9 mouse cellular contexts compared by ENCODE assay signal in the genomic region with DNA sequence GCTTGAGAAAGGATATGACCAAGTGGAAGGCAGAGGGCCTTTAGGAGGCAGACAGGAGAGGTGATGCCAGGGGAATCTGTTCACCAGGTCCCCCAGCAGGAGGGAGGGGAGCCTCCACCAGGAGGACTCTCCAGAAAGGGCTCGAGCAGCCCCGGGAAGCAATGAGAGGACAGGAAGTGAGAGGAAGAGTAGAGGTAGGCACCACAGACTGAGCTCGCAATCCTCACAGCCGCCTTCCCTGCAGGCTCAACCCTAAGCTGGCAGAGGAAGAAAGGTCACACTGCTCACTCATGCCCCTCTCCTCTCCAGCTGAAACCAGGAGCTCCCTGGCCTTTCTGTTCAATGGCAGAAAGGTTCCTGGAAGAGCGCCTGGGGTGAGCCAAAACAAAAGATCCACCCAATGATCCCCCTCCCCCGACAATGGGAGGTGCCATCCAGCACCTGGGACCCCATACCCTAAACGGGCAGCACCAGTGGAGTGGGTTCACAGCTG. TPM values are rescaled to one million over a fixed set of nuclear protein-coding genes. Genes with fewer than 3 reads are reported as not detected.
A peak's percentile ranks its signal among the peaks of the same experiment; 100 is the strongest.
DNase-seq lines count a peak whose midpoint lies in the region; ATAC-seq lines count a peak whose summit lies in the region.
"Had no signal": no experiment of that assay in that cellular context is flagged by ENCODE, and none has a peak within 500 bp of the region (broad histone marks: within the 10 kb centered on the region; RNA-seq: fewer than 3 reads in every experiment).

No protein-coding gene starts in this region.

- peaks cover 20 to 43% of the 10 kb centered on the region in 2 experiments; a peak in 3 of 4 replicates for H3K4me1 ChIP-seq in heart, embryonic 14.5 days (ENCODE audit: control insufficient read depth in 2 of 2, insufficient read depth in 2 of 2, low read length in 2 of 2)
- H3K4me1 ChIP-seq in midbrain, embryonic 12.5 days = peaks cover 62% of the 10 kb centered on the region

- WGBS in heart, embryonic 14.5 days = 17% methylated on average over 7 of the region's 7 CpGs
- WGBS in midbrain, embryonic 12.5 days = 4% methylated on average over 7 of the region's 7 CpGs

- H3K4me2 ChIP-seq in heart, embryonic 14.5 days (ENCODE audit: low read length) = peak overlapping the region; percentile 64
- no peak overlapping the region for H3K4me2 ChIP-seq in midbrain, embryonic 12.5 days (replicated peaks)

- ATAC-seq in heart, embryonic 14.5 days (ENCODE audit: insufficient number of reproducible peaks, insufficient read depth, low FRiP score, low read depth) = no peak
- 0 out of 2 replicates have a peak, but pooled peaks have one; percentile 13 for ATAC-seq in erythroblast, adult 5-6 weeks (replicated peaks; ENCODE audit: low FRiP score, poor library complexity, severe bottlenecking)
- no peak for ATAC-seq in midbrain, embryonic 12.5 days (ENCODE audit: low FRiP score, low read depth)
- no peak; the same call in 1 of the 2 replicates for ATAC-seq in megakaryocyte progenitor cell, adult 5-6 weeks (replicated peaks; ENCODE audit: poor library complexity)

- peaks cover 85% of the 10 kb centered on the region for H3K27me3 ChIP-seq in heart, embryonic 14.5 days (ENCODE audit: control insufficient read depth, insufficient read depth, low read length)
- peaks cover 100% of the 10 kb centered on the region for H3K27me3 ChIP-seq in midbrain, embryonic 12.5 days

- DNase-seq in heart, postnatal 25 days (ENCODE audit: low spot score) = no peak
- peak; percentile 51 for DNase-seq in ES-CJ7 (ENCODE audit: low read depth, low spot score)
- DNase-seq in right cerebral cortex, postnatal 4 days = no peak
- no peak for DNase-seq in frontal cortex, adult 2 months (ENCODE audit: extremely low spot score in 1 of 2, low spot score in 1 of 2)

- H3K4me3 ChIP-seq in heart, embryonic 14.5 days (ENCODE audit: control insufficient read depth in 1 of 2, insufficient read depth in 1 of 2, low read depth in 1 of 2, low read length in 2 of 2) = peak overlapping the region in 1 of 2 experiments; percentile 3; a peak in 1 of 4 replicates
- 0 out of 2 replicates have a peak overlapping the region, but pooled peaks have one; percentile 5 for H3K4me3 ChIP-seq in midbrain, embryonic 12.5 days

- H3K27ac ChIP-seq in heart, embryonic 14.5 days (replicated peaks in 1 of 2; ENCODE audit: control insufficient read depth in 1 of 2, insufficient read depth in 1 of 2, low read depth in 2 of 2, low read length in 2 of 2) = peak overlapping the region; percentile 69 to 81
- H3K27ac ChIP-seq in midbrain, embryonic 12.5 days (replicated peaks) = 0 out of 2 replicates have a peak overlapping the region, but pooled peaks have one; percentile 22

- intact Hi-C loops in heart, postnatal 25 days (cut with DNase I) = no loop called here

- peak overlapping the region; percentile 52; the same call in 1 of the 2 replicates for H3K9ac ChIP-seq in heart, embryonic 14.5 days (ENCODE audit: low read length)
- 0 out of 2 replicates have a peak overlapping the region, but pooled peaks have one; percentile 24 for H3K9ac ChIP-seq in midbrain, embryonic 12.5 days (replicated peaks)

- no peaks in the 10 kb centered on the region for H3K9me3 ChIP-seq in heart, embryonic 14.5 days (ENCODE audit: control insufficient read depth, low read length)
- no peaks in the 10 kb centered on the region for H3K9me3 ChIP-seq in midbrain, embryonic 12.5 days
- H3K9me3 ChIP-seq: G1E had no signal

- no peaks in the 10 kb centered on the region for H3K36me3 ChIP-seq in heart, embryonic 14.5 days (ENCODE audit: control insufficient read depth, insufficient read depth, low read length)
- H3K36me3 ChIP-seq in midbrain, embryonic 12.5 days = no peaks in the 10 kb centered on the region

RNA-seq across cellular contexts. Expression of gene Nfix, which starts 24.5 kb away (rescaled TPM):
- polyA plus RNA-seq in heart, embryonic 14.5 days (2014; fragmentation: Nextera tagmentation; extraction: Ambion mirVana) = 16.3 and 16.8 TPM in 2 replicates
- total RNA-seq in heart, postnatal 25 days (2021) = 100 to 1,000 TPM; 287 to 311 TPM
- 19.0 and 24.5 TPM in 2 replicates for total RNA-seq in erythroblast, adult 5-6 weeks (2015; ENCODE audit: low replicate concordance)
- 7.9 and 14.1 TPM in 2 replicates for total RNA-seq in erythroblast, adult 5-6 weeks (2017; ENCODE audit: low replicate concordance)
- polyA plus RNA-seq in midbrain, embryonic 12.5 days (2016; fragmentation: Nextera tagmentation; extraction: Ambion mirVana) = 6.6 and 8.5 TPM in 2 replicates
- 44.4 and 46.9 TPM in 2 replicates for total RNA-seq in megakaryocyte progenitor cell, adult 5-6 weeks (2015)
- total RNA-seq in megakaryocyte progenitor cell, adult 5-6 weeks (2017) = 12.0 and 15.7 TPM in 2 replicates
- 51.3 and 61.3 TPM in 2 replicates for polyA plus RNA-seq in frontal cortex, adult 2 months (2012; rRNA removed)

RNA-seq across cellular contexts. Expression of gene Dand5, which starts 47.0 kb away (rescaled TPM):
- polyA plus RNA-seq in heart, embryonic 14.5 days (2014; fragmentation: Nextera tagmentation; extraction: Ambion mirVana) = 5.9 and 6.6 TPM in 2 replicates
- total RNA-seq in heart, postnatal 25 days (2021) = 10 to 100 TPM in 1 of 2 experiments, 1 to 10 TPM in 1; 9.6 to 10.3 TPM
- total RNA-seq in erythroblast, adult 5-6 weeks (2015; ENCODE audit: low replicate concordance) = 2.3 TPM in 1 of 2 replicates, not detected in the other
- 2.3 and 3.9 TPM in 2 replicates for total RNA-seq in erythroblast, adult 5-6 weeks (2017; ENCODE audit: low replicate concordance)
- 5.0 and 6.1 TPM in 2 replicates for polyA plus RNA-seq in midbrain, embryonic 12.5 days (2016; fragmentation: Nextera tagmentation; extraction: Ambion mirVana)
- total RNA-seq in megakaryocyte progenitor cell, adult 5-6 weeks (2015) = 2.2 and 2.4 TPM in 2 replicates
- 1.7 and 4.0 TPM in 2 replicates for total RNA-seq in megakaryocyte progenitor cell, adult 5-6 weeks (2017)
- polyA plus RNA-seq in frontal cortex, adult 2 months (2012; rRNA removed) = 14.6 and 15.5 TPM in 2 replicates

RNA-seq across cellular contexts. Expression of gene G430095P16Rik, which starts 52.9 kb away (rescaled TPM):
- 5.2 and 5.9 TPM in 2 replicates for polyA plus RNA-seq in heart, embryonic 14.5 days (2014; fragmentation: Nextera tagmentation; extraction: Ambion mirVana)
- under 1 TPM in 1 of 2 experiments, not detected in 1; 0.39 TPM for total RNA-seq in heart, postnatal 25 days (2021)
- total RNA-seq in erythroblast, adult 5-6 weeks (2015; ENCODE audit: low replicate concordance) = 7.9 and 18.1 TPM in 2 replicates
- 3.6 and 12.9 TPM in 2 replicates for total RNA-seq in erythroblast, adult 5-6 weeks (2017; ENCODE audit: low replicate concordance)
- polyA plus RNA-seq in midbrain, embryonic 12.5 days (2016; fragmentation: Nextera tagmentation; extraction: Ambion mirVana) = 2.0 and 2.4 TPM in 2 replicates
- total RNA-seq in megakaryocyte progenitor cell, adult 5-6 weeks (2015) = 12.2 and 15.2 TPM in 2 replicates
- total RNA-seq in megakaryocyte progenitor cell, adult 5-6 weeks (2017) = 3.7 and 8.5 TPM in 2 replicates
- polyA plus RNA-seq in frontal cortex, adult 2 months (2012; rRNA removed) = 0.36 TPM in 1 of 2 replicates, not detected in the other

RNA-seq across cellular contexts. Expression of gene Gadd45gip1, which starts 55.7 kb away (rescaled TPM):
- 49.9 and 53.0 TPM in 2 replicates for polyA plus RNA-seq in heart, embryonic 14.5 days (2014; fragmentation: Nextera tagmentation; extraction: Ambion mirVana)
- 10 to 100 TPM; 28.9 to 30.0 TPM for total RNA-seq in heart, postnatal 25 days (2021)
- 4.4 and 5.9 TPM in 2 replicates for total RNA-seq in erythroblast, adult 5-6 weeks (2015; ENCODE audit: low replicate concordance)
- 7.4 and 7.7 TPM in 2 replicates for total RNA-seq in erythroblast, adult 5-6 weeks (2017; ENCODE audit: low replicate concordance)
- polyA plus RNA-seq in midbrain, embryonic 12.5 days (2016; fragmentation: Nextera tagmentation; extraction: Ambion mirVana) = 36.1 and 36.6 TPM in 2 replicates
- 21.4 and 21.9 TPM in 2 replicates for total RNA-seq in megakaryocyte progenitor cell, adult 5-6 weeks (2015)
- 51.2 and 57.4 TPM in 2 replicates for total RNA-seq in megakaryocyte progenitor cell, adult 5-6 weeks (2017)
- polyA plus RNA-seq in frontal cortex, adult 2 months (2012; rRNA removed) = 28.0 and 30.9 TPM in 2 replicates

Comparison
In these comparisons a context has a peak if more than half of its experiments do, and no peak if none do; other contexts are left out.
1. RNA of gene Nfix, which starts 24.5 kb away (total RNA-seq): 287 to 311 TPM in heart, postnatal 25 days; 12.0 to 46.9 TPM in megakaryocyte progenitor cell, adult 5-6 weeks and 7.9 to 24.5 TPM in erythroblast, adult 5-6 weeks; every median in the first group is over 4 times any median in the second.